Comparison of ENCODE assay signal across 24 mouse cellular contexts in genomic region chr1:125967671-125968070, GRCm38 (mm10). TPM values are rescaled to one million over a fixed set of nuclear protein-coding genes. Genes with fewer than 3 reads are reported as not detected.
DNase-seq lines count a peak whose midpoint lies in the region; ATAC-seq and TF ChIP-seq lines count a peak whose summit lies in the region.
"Had no signal": no experiment of that assay in that cellular context is flagged by ENCODE, and none has a peak within 500 bp of the region (broad histone marks: within the 10 kb centered on the region; RNA-seq: fewer than 3 reads in every experiment).

No protein-coding gene starts in this region.

- H3K36me3 ChIP-seq in liver, adult 2 months (ENCODE audit: control insufficient read depth, insufficient read depth, low read length): no peaks in the 10 kb centered on the region
- H3K36me3 ChIP-seq in liver, postnatal 0 days (replicated peaks; ENCODE audit: insufficient read depth, low read length): no peaks in the 10 kb centered on the region
- no peaks in the 10 kb centered on the region for H3K36me3 ChIP-seq in liver, embryonic 12.5 days
- H3K36me3 ChIP-seq: embryonic facial prominence, embryonic 13.5 days; embryonic facial prominence, embryonic 15.5 days; forebrain, embryonic 10.5 days; forebrain, embryonic 12.5 days had no signal

- no peak overlapping the region for H3K4me2 ChIP-seq in liver, postnatal 0 days (ENCODE audit: low read depth, low read length)
- H3K4me2 ChIP-seq in liver, embryonic 12.5 days: no peak overlapping the region
- H3K4me2 ChIP-seq: embryonic facial prominence, embryonic 13.5 days; embryonic facial prominence, embryonic 15.5 days; forebrain, embryonic 12.5 days had no signal

- no peak for TF ChIP-seq POLR2A in liver, adult 2 months (IDR thresholded peaks at IDR 0.05; ENCODE audit: extremely low read depth, insufficient read depth, low read length)

- H3K4me3 ChIP-seq in liver, adult 2 months (ENCODE audit: insufficient read depth, low read depth, low read length): no peak overlapping the region
- H3K4me3 ChIP-seq in liver, postnatal 0 days (ENCODE audit: low read depth, low read length): no peak overlapping the region
- H3K4me3 ChIP-seq in liver, embryonic 12.5 days: no peak overlapping the region
- H3K4me3 ChIP-seq: embryonic facial prominence, embryonic 13.5 days; embryonic facial prominence, embryonic 15.5 days; erythroblast, embryonic 14.5 days; forebrain, embryonic 10.5 days; forebrain, embryonic 12.5 days had no signal

- DNase-seq in liver, adult 2 months (ENCODE audit: extremely low read depth, low read depth, low spot score): peak; percentile 58
- no peak for DNase-seq in liver
- DNase-seq in liver, postnatal 0 days: peak; percentile 13
- DNase-seq: adrenal gland, adult 2 months; adrenal gland, postnatal 10 days; adrenal gland, postnatal 25 days; cerebellum, adult 11 months; cerebellum, adult 18-20 months; cerebellum, adult 8-10 months; cerebellum, adult 9-11 months; cerebellum, postnatal 14 days; cerebellum, postnatal 36 days; embryo, embryonic 11 days had no signal

- no peak overlapping the region for H3K9ac ChIP-seq in liver, adult 2 months (ENCODE audit: low read depth, low read length)
- H3K9ac ChIP-seq in liver, postnatal 0 days (replicated peaks): no peak overlapping the region
- no peak overlapping the region for H3K9ac ChIP-seq in liver, embryonic 12.5 days
- H3K9ac ChIP-seq: embryonic facial prominence, embryonic 13.5 days; embryonic facial prominence, embryonic 15.5 days; forebrain, embryonic 12.5 days had no signal

- peaks cover 11% of the 10 kb centered on the region for H3K4me1 ChIP-seq in liver, adult 2 months (ENCODE audit: control insufficient read depth, insufficient read depth, low read length)
- H3K4me1 ChIP-seq in liver, postnatal 0 days (ENCODE audit: insufficient read depth): peaks cover 5% of the 10 kb centered on the region; the same call in 1 of the 2 replicates
- H3K4me1 ChIP-seq in liver, embryonic 12.5 days: no peaks in the 10 kb centered on the region
- H3K4me1 ChIP-seq: embryonic facial prominence, embryonic 15.5 days had no signal

- peak; percentile 54 for ATAC-seq in liver, postnatal 0 days
- no peak for ATAC-seq in liver, embryonic 12.5 days
- ATAC-seq: forebrain, embryonic 14.5 days; forebrain, embryonic 16.5 days had no signal

- WGBS in liver, adult 2 months: 7% methylated on average over 6 of the region's 6 CpGs
- WGBS in liver, postnatal 0 days (ENCODE audit: insufficient replicate concordance): 48% methylated on average over 6 of the region's 6 CpGs
- 45% methylated on average over 6 of the region's 6 CpGs for WGBS in liver, embryonic 12.5 days (ENCODE audit: insufficient replicate concordance)

- no peaks in the 10 kb centered on the region for H3K9me3 ChIP-seq in liver, postnatal 0 days (ENCODE audit: low read length)
- no peaks in the 10 kb centered on the region for H3K9me3 ChIP-seq in liver, embryonic 12.5 days (replicated peaks)
- H3K9me3 ChIP-seq: embryonic facial prominence, embryonic 13.5 days; embryonic facial prominence, embryonic 15.5 days; forebrain, embryonic 10.5 days; forebrain, embryonic 12.5 days had no signal

- TF ChIP-seq EP300 in liver, postnatal 0 days (IDR thresholded peaks at IDR 0.05; ENCODE audit: low read depth): no peak

- no peaks in the 10 kb centered on the region for H3K27me3 ChIP-seq in liver, adult 2 months (ENCODE audit: control insufficient read depth, insufficient read depth, low read length)
- no peaks in the 10 kb centered on the region for H3K27me3 ChIP-seq in liver, postnatal 0 days (ENCODE audit: insufficient read depth, low read length)
- H3K27me3 ChIP-seq in liver, embryonic 12.5 days (replicated peaks): no peaks in the 10 kb centered on the region
- H3K27me3 ChIP-seq: embryonic facial prominence, embryonic 13.5 days; embryonic facial prominence, embryonic 15.5 days; forebrain, embryonic 12.5 days had no signal

- no peak overlapping the region for H3K27ac ChIP-seq in liver, adult 2 months (replicated peaks; ENCODE audit: insufficient read depth, low read depth, low read length)
- H3K27ac ChIP-seq in liver, postnatal 0 days (ENCODE audit: low read depth): no peak overlapping the region
- no peak overlapping the region for H3K27ac ChIP-seq in liver, embryonic 12.5 days
- H3K27ac ChIP-seq: embryonic facial prominence, embryonic 13.5 days; embryonic facial prominence, embryonic 15.5 days; forebrain, embryonic 10.5 days; forebrain, embryonic 12.5 days had no signal

- no peaks in the 10 kb centered on the region for H3K79me2 ChIP-seq in liver, adult 2 months (ENCODE audit: control insufficient read depth, insufficient read depth, low read length)

- TF ChIP-seq CTCF in liver, adult 2 months (IDR thresholded peaks at IDR 0.05; ENCODE audit: low read depth, low read length): no peak
- TF ChIP-seq CTCF in liver, postnatal 0 days (IDR thresholded peaks at IDR 0.05; ENCODE audit: low read depth): no peak

RNA-seq across cellular contexts. Expression of gene Lypd1, which starts 54.8 kb away (rescaled TPM):
- total RNA-seq in liver, adult 2 months (2014; rRNA removed): not detected in 2 replicates
- not detected in 2 replicates for polyA plus RNA-seq in liver, adult 2 months (2012; rRNA removed)
- 0.46 and 0.59 TPM in 2 replicates for polyA plus RNA-seq in liver, postnatal 0 days (2015; fragmentation: Nextera tagmentation; extraction: Ambion mirVana)
- 0.27 and 0.44 TPM in 2 replicates for polyA plus RNA-seq in liver, embryonic 12.5 days (2016; fragmentation: Nextera tagmentation; extraction: Ambion mirVana)
- total RNA-seq: common myeloid progenitor, adult 5-6 weeks; MEL had no signal
- polyA plus RNA-seq: C2C12; erythroblast, embryonic 14.5 days had no signal
